Mouse (Mus musculus): Measurements from ENCODE around the gene Angel1. TPM values are rescaled to one million over a fixed set of nuclear protein-coding genes. Genes with fewer than 3 reads are reported as not detected.

Gene Angel1
- polyA plus RNA-seq, 1 experiment: 2.4 TPM

- H3K27ac ChIP-seq (ENCODE audit: insufficient read depth, low read depth, low read length): no peak overlapping the region
- no peaks in the 10 kb centered on the region for H3K36me3 ChIP-seq (ENCODE audit: control insufficient read depth, insufficient read depth, low read length)
- no peaks in the 10 kb centered on the region for H3K27me3 ChIP-seq (ENCODE audit: control insufficient read depth, insufficient read depth, low read length)
- no peaks in the 10 kb centered on the region for H3K4me1 ChIP-seq (ENCODE audit: control insufficient read depth, insufficient read depth, insufficient read length, low read length)
- TF ChIP-seq CTCF (IDR thresholded peaks at IDR 0.05; ENCODE audit: extremely low read depth, insufficient read length, insufficient replicate concordance, low read depth, low read length) (no peak), POLR2A (IDR thresholded peaks at IDR 0.05; ENCODE audit: low read depth, low read length) (no peak)
- no peak overlapping the region for H3K4me3 ChIP-seq (ENCODE audit: low read depth, low read length)
- WGBS: 94% methylated on average over 3 of the region's 3 CpGs
These were observed 23.6 kb downstream of the Angel1 start for GRCm38 (mm10) chr12:86702690-86703089.

- TF ChIP-seq CTCF (IDR thresholded peaks at IDR 0.05; ENCODE audit: extremely low read depth, insufficient read length, insufficient replicate concordance, low read depth, low read length): no peak
- no peak for TF ChIP-seq POLR2A (IDR thresholded peaks at IDR 0.05; ENCODE audit: low read depth, low read length)
- H3K4me1 ChIP-seq (ENCODE audit: control insufficient read depth, insufficient read depth, insufficient read length, low read length): no peaks in the 10 kb centered on the region
- 91% methylated on average over 4 of the region's 4 CpGs for WGBS
These were observed 24.8 kb downstream of the Angel1 start for GRCm38 (mm10) chr12:86701491-86701890.

GRCm38 (mm10) chr12:86700927-86701310, 25.3 kb downstream of the Angel1 start:
- H3K27me3 ChIP-seq (ENCODE audit: control insufficient read depth, insufficient read depth, low read length): no peaks in the 10 kb centered on the region
- WGBS: 78% methylated on average over 4 of the region's 4 CpGs
- H3K36me3 ChIP-seq (ENCODE audit: control insufficient read depth, insufficient read depth, low read length): no peaks in the 10 kb centered on the region
- H3K27ac ChIP-seq (ENCODE audit: insufficient read depth, low read depth, low read length): no peak overlapping the region
- H3K4me1 ChIP-seq (ENCODE audit: control insufficient read depth, insufficient read depth, insufficient read length, low read length): no peaks in the 10 kb centered on the region
- H3K4me3 ChIP-seq (ENCODE audit: low read depth, low read length): no peak overlapping the region
- TF ChIP-seq POLR2A (IDR thresholded peaks at IDR 0.05; ENCODE audit: low read depth, low read length) (no peak), CTCF (IDR thresholded peaks at IDR 0.05; ENCODE audit: extremely low read depth, insufficient read length, insufficient replicate concordance, low read depth, low read length) (no peak)

More at GRCm38 (mm10) chr12:86701491-86701890, 24.8 kb downstream of the Angel1 start:
- Histone ChIP-seq H3K4me3 (ENCODE audit: low read depth, low read length) (no peak overlapping the region), H3K27ac (ENCODE audit: insufficient read depth, low read depth, low read length) (no peak overlapping the region), H3K27me3 (ENCODE audit: control insufficient read depth, insufficient read depth, low read length) (no peaks in the 10 kb centered on the region), H3K36me3 (ENCODE audit: control insufficient read depth, insufficient read depth, low read length) (no peaks in the 10 kb centered on the region)

- TF ChIP-seq CTCF (IDR thresholded peaks at IDR 0.05; ENCODE audit: extremely low read depth, insufficient read length, insufficient replicate concordance, low read depth, low read length): no peak
- no peak for TF ChIP-seq POLR2A (IDR thresholded peaks at IDR 0.05; ENCODE audit: low read depth, low read length)
- Histone ChIP-seq H3K27me3 (ENCODE audit: control insufficient read depth, insufficient read depth, low read length) (no peaks in the 10 kb centered on the region), H3K27ac (ENCODE audit: insufficient read depth, low read depth, low read length) (no peak overlapping the region), H3K4me3 (ENCODE audit: low read depth, low read length) (no peak overlapping the region), H3K4me1 (ENCODE audit: control insufficient read depth, insufficient read depth, insufficient read length, low read length) (no peaks in the 10 kb centered on the region), H3K36me3 (ENCODE audit: control insufficient read depth, insufficient read depth, low read length) (no peaks in the 10 kb centered on the region)
- 60% methylated on average over 19 of the region's 19 CpGs for WGBS
These were observed 26.0 kb downstream of the Angel1 start for GRCm38 (mm10) chr12:86699965-86700926.

- no peak for TF ChIP-seq POLR2A (IDR thresholded peaks at IDR 0.05; ENCODE audit: low read depth, low read length)
- no peak for TF ChIP-seq CTCF (IDR thresholded peaks at IDR 0.05; ENCODE audit: extremely low read depth, insufficient read length, insufficient replicate concordance, low read depth, low read length)
- H3K27me3 ChIP-seq (ENCODE audit: control insufficient read depth, insufficient read depth, low read length): no peaks in the 10 kb centered on the region
These were observed 27.7 kb downstream of the Angel1 start for GRCm38 (mm10) chr12:86698537-86698936.

GRCm38 (mm10) chr12:86697996-86698395, 28.3 kb downstream of the Angel1 start:
- 62% methylated on average over 2 of the region's 2 CpGs for WGBS
- Histone ChIP-seq H3K27me3 (ENCODE audit: control insufficient read depth, insufficient read depth, low read length) (no peaks in the 10 kb centered on the region), H3K27ac (ENCODE audit: insufficient read depth, low read depth, low read length) (no peak overlapping the region), H3K4me3 (ENCODE audit: low read depth, low read length) (no peak overlapping the region), H3K4me1 (ENCODE audit: control insufficient read depth, insufficient read depth, insufficient read length, low read length) (peaks cover under 1% of the 10 kb centered on the region; the same call in 1 of the 2 replicates), H3K36me3 (ENCODE audit: control insufficient read depth, insufficient read depth, low read length) (no peaks in the 10 kb centered on the region)
- TF ChIP-seq CTCF (IDR thresholded peaks at IDR 0.05; ENCODE audit: extremely low read depth, insufficient read length, insufficient replicate concordance, low read depth, low read length) (no peak), POLR2A (IDR thresholded peaks at IDR 0.05; ENCODE audit: low read depth, low read length) (no peak)

More at GRCm38 (mm10) chr12:86698537-86698936, 27.7 kb downstream of the Angel1 start:
- no peaks in the 10 kb centered on the region for H3K36me3 ChIP-seq (ENCODE audit: control insufficient read depth, insufficient read depth, low read length)
- no peak overlapping the region for H3K4me3 ChIP-seq (ENCODE audit: low read depth, low read length)
- no peaks in the 10 kb centered on the region for H3K4me1 ChIP-seq (ENCODE audit: control insufficient read depth, insufficient read depth, insufficient read length, low read length)
- no peak overlapping the region for H3K27ac ChIP-seq (ENCODE audit: insufficient read depth, low read depth, low read length)

GRCm38 (mm10) chr12:86694441-86694840, 31.8 kb downstream of the Angel1 start:
- Histone ChIP-seq H3K36me3 (ENCODE audit: control insufficient read depth, insufficient read depth, low read length) (no peaks in the 10 kb centered on the region), H3K27me3 (ENCODE audit: control insufficient read depth, insufficient read depth, low read length) (no peaks in the 10 kb centered on the region), H3K4me1 (ENCODE audit: control insufficient read depth, insufficient read depth, insufficient read length, low read length) (peaks cover 5% of the 10 kb centered on the region; the same call in 1 of the 2 replicates), H3K4me3 (ENCODE audit: low read depth, low read length) (no peak overlapping the region), H3K27ac (ENCODE audit: insufficient read depth, low read depth, low read length) (no peak overlapping the region)
- no peak for TF ChIP-seq POLR2A (IDR thresholded peaks at IDR 0.05; ENCODE audit: low read depth, low read length)
- TF ChIP-seq CTCF (IDR thresholded peaks at IDR 0.05; ENCODE audit: extremely low read depth, insufficient read length, insufficient replicate concordance, low read depth, low read length): no peak
- 79% methylated on average over 1 of the region's 1 CpGs for WGBS
